Mouse (Mus musculus) activated CD4-positive, CD25-positive, alpha-beta regulatory T cell, adult 4 months (primary cell): ENCODE data around the gene Mab21l3. TPM values are rescaled to one million over a fixed set of nuclear protein-coding genes. Genes with fewer than 3 reads are reported as not detected.

Source experiments
- ATAC-seq: one replicate; pipeline ENCODE4 v1.8.0; 2017
- polyA plus RNA-seq, 2 experiments: library from polyadenylated mRNA; unstranded; fragments of 100-300 nt; shearing (Covaris generic); gene quantifications; one replicate each; pipeline ENCODE4 v1.2.1; 2017

Gene Mab21l3
- polyA plus RNA-seq, 2 experiments from 2014 or later, result not detected

DNA sequence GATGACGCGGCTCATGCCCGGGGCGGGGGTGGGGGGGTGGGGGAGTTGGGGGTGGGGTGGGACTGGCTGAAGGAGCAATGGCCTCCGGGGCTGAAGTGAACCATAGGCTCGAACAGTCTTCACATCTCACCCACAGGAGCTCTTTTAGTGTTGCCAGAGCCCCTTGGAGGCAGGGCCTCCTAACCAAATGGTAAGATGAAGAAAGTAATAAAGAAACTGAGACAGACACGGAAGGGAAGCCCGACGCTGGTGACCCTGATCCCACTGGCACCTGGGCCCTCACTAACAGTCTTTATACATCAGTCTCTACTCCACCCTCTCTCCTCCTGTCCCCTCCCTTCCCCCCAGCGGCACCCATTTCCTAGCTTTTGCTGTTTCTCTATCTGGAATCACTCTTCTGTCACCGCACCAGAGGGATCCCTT lies 48.2 kb downstream of the Mab21l3 start:
- no peak for ATAC-seq

DNA sequence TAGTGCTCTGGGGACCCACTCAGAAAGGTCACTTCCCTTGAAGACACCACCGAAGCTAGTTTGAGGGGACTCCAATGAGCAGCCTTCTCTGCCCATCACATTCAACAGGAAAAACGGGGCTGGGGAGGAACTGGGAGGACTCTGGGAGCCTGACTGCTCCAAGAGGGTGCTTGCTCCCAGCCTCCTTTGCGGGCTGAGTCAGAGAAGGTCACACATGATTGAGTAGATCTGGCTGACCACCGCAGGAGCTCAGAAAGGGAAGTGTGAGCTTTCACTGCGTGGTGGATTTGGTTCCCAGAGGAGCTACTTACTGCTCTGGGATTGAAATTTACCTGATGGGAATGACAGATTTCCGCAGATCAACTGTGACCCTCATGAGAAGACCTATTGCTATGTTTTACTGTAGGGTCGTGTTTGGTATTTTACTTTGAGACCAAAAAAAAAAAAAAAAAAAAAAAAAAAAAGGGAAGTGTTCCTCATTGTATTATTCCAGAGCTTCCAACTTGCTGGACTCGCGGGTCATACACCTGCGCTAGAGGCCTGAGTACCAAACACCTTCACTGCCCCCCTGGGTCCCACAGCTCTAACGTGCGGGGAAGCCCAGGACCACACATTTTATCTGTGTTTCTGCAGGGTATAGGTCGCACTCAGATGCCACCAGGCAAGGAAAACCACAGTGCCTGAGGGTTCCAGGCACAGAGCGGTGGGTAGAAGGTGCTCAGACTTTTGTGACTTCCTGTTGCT lies 48.7 kb downstream of the Mab21l3 start:
- ATAC-seq, result peak; percentile 98

GRCm38 (mm10) chr3:101797830-101798709 lies 50.7 kb downstream of the Mab21l3 start:
- no peak for ATAC-seq

GRCm38 (mm10) chr3:101796212-101796611 lies 52.5 kb downstream of the Mab21l3 start:
- ATAC-seq, result no peak

- no peak for ATAC-seq
These were observed 53.2 kb downstream of the Mab21l3 start for GRCm38 (mm10) chr3:101795387-101796039.

DNA sequence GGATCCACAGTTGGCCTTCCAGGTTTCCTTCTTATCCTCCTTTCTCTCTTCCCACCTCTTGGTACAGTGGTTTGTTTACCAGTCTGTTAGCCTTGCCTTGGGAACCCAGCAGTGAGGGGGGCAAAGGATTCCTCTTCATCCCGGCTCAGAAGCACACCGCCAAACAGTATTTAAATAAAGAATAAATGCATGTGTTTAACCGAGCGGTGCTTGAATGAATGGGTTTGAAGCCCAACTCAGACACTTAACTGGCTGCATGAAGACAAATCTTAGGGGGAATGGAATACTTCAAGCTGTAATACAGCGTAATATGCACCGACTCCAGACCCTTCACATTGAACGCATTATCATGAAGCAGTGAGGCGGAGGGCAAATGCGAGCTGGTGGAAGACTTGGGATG lies 54.1 kb downstream of the Mab21l3 start:
- no peak for ATAC-seq

DNA sequence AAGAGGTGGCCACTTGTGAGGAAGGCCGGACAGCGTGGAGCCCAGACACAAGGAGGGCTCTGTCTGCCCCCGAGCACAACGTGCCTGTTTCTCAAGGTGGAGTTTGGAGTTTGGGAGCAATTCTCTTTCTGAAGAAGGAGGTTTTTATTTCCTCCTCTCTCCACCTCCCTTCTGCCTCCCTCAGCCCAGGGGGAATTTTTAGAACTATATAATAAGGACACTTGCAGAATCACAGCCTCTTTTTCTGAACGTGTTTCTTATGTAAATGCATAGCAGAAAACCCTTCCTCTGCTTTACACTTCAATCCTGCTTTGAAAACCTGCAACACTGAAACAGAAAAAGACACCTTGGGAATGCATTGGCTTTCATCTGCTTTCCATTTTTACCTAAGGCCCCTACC lies 54.7 kb downstream of the Mab21l3 start:
- no peak for ATAC-seq

GRCm38 (mm10) chr3:101792191-101792590 lies 56.6 kb downstream of the Mab21l3 start:
- ATAC-seq, result no peak

- no peak for ATAC-seq
These were observed 63.9 kb downstream of the Mab21l3 start for GRCm38 (mm10) chr3:101784768-101785424.

DNA sequence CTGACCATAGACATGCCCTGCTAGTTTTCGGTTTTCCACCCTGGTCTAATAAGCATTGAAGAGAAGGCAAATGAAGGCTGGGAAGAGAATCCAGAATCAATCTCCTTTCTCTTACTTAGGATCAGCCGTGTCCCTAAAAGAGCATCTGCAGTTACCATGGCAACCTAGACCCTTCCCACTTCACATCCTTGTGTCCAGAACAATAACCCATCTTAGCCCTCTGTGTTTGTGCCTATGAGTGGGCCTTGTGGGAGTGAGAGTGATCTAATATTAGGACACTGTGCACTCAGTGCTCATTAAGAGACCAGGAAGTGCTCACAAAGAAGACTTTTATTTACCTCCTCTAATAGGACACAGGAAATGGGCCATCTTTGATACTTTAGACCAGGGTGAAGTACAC lies 65.0 kb downstream of the Mab21l3 start:
- ATAC-seq, result no peak

DNA sequence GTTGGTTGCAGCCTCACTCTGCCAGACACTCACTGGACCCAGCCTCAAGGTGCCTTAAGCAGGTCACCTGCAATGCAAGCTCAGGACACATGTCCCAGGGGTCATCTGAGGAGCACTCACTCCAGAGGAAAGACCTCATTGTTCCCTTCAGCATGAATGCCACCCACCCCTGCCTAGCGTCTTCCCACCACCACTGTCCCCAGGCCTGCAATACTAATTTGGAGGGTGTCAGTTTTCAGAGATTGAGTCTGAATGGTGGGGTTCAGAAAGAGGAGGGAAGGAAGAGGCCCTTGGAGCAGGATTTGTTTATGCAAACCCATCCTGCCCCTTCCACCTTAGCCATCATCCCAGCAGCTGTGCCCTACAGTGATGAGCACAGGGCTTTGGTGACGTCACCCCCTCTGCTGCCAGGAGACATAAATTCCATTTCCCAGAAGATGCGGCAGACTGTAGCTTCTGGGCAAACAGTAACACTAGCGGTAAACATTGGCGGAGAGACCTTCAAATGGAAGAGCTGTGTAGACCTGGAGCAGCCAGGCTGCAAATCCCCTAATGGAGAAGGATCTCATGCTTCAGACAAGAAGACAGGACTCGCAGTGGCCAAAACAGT lies 67.8 kb downstream of the Mab21l3 start:
- no peak for ATAC-seq

DNA sequence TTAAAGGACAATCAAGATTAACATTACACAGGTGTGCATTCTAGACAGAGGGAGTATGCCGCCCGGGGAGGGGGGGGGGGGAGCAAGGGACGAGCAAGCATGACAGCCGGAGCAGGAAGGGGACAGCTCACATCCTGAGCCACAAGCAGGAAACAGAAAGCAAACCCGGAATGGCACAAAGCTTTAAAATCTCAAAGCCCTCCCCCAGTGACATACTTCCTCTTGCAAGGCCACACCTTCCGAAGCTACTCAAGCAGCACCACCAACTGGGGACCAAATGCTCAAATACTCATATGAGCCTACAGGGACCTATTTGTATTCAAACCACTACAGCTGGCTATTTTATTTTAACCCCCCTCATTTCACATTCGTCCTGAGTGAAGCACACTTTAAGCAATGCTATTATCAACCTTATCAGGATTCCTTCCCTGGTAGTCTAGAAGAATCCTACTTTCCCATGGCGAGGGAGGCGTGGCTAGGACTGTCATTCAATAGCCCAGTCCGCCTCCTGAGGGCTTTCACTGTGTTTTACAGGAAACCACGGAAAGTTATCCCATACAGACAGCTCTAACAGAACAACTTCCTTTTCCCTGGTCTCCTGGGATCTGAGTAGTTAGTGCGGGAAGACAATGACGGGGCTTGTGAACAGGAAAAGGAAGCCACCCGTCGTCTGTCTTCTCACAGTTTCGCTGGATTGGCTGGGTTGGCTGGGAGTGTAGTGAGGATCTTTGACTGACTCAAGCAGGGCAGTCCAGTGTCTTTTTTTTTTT lies 69.7 kb downstream of the Mab21l3 start:
- no peak for ATAC-seq

GRCm38 (mm10) chr3:101775732-101776131 lies 73.0 kb downstream of the Mab21l3 start:
- no peak for ATAC-seq

GRCm38 (mm10) chr3:101770540-101770939 lies 78.2 kb downstream of the Mab21l3 start:
- ATAC-seq, result no peak

- no peak for ATAC-seq
These were observed 85.2 kb downstream of the Mab21l3 start for GRCm38 (mm10) chr3:101763566-101763965.

Other genes with a start within 250 kb of the Mab21l3 start
- gene Atp1a1, start 244.3 kb downstream of the Mab21l3 start, polyA plus RNA-seq, result 10 to 100 TPM; 15.1 to 17.4 TPM
- 10 to 100 TPM in 1 of 2 experiments, 1 to 10 TPM in 1; 7.5 to 21.7 TPM for gene Slc22a15, start 75.5 kb upstream of the Mab21l3 start, polyA plus RNA-seq
- not detected for gene Nhlh2, start 161.1 kb upstream of the Mab21l3 start, polyA plus RNA-seq
- not detected for gene Casq2, start 237.5 kb upstream of the Mab21l3 start, polyA plus RNA-seq